Mouse (Mus musculus): ENCODE results near the gene Hsd17b7.

Gene Hsd17b7

DNA sequence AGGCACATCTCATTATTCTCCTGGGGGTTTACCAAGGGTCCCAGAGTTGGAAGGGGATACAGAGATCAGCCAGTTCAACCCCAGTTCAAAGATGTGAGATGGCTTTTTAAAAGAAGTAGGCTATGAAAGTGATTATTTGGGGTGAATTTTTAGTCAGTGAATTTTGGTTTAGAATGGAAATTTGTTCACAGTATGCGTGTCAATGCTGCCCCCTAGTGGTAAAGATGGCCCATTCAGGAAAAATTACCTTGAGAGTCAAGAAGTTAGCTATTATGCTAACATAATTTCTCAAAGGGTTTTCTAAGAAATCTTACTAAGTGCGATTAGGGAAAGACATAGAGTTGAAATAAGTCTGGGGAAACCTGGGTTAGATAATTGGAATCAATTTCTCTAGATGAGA lies 29.7 kb downstream of the Hsd17b7 start:
- DNase-seq (ENCODE audit: low read depth in 1 of 2, low spot score in 2 of 2): no peak

- no peak for DNase-seq (ENCODE audit: low read depth in 1 of 2, low spot score in 2 of 2)
Measured at GRCm38 (mm10) chr1:169934005-169934725, 34.9 kb downstream of the Hsd17b7 start.

DNA sequence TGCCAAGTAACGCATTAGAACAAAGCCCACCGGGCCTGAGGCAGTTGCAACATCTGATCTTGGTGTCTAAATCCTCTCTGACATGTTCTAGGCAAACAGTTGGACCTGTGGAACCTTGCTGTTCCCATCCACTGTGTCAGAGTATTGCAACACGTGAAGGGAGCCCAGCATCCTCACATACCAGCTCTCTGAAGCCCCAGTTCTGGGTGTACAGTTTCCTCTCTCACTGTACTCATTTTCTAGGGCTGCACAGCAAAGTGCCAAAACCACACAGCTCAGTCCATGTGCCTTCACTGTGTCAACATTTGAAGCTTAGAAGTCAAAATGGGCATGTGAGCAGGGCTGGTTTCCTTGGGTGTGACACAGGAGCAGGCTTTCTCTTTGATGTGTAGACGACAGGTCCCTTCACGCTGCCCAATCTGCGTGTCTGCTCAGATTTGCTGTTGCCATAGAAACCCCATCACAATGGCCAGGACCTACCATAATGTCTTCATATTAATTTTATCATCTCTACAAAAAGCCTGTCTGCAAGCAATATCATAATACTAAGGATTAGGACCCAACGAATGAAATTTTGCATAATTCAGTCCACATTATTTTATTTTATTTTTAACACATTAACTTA lies 36.8 kb downstream of the Hsd17b7 start:
- no peak for DNase-seq (ENCODE audit: low read depth in 1 of 2, low spot score in 2 of 2)

DNA sequence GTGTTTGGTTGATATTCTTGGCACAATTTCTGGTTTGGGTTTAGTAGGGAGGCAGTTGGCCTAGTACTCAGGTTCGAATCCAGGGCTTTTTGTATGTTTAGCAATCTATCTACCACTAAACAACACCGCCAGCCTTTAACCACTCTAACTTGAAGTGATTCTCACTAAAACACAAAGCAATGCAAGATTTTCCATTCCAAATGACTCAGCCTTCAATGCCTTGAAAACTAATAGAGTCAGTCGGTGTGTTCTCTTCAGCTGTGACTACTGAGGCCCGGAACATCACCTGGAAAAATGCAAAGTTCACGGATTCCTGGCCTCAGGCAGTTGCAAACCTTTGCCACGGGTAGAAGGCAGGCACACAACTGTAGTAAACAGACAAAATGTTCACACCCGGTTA lies 37.3 kb downstream of the Hsd17b7 start:
- DNase-seq (ENCODE audit: low read depth in 1 of 2, low spot score in 2 of 2): no peak

DNA sequence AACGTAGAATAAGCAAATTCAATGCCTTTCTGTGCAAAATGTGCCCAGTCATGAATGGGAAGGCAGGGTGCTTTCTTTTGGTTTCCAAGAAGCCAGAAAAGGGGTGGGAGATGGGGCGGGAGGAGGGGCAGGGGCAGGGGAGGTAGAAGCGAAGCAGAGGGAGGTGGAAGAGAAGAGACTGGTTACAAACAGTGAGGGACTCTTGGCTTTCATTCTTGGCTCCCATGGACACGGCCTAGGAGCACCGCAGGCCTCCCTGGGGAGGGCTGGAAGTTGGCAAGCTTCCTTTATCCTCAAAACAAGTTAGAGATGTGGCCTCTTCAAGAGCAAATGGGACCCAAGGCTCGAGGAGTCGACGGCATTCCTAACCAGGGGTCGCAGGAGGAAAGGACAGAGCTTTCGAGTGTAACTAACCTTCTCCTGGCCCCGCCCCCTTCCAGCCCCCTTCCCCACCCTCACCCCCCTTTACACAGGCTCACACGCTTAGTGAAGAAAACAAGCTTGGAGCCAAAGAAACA lies 40.5 kb downstream of the Hsd17b7 start, which contains the start of gene Ccdc190:
Gene Ccdc190, plus strand, starts transcription at position 195 of the 518 bp plus-strand sequence.
- no peak for DNase-seq (ENCODE audit: low read depth in 1 of 2, low spot score in 2 of 2)

DNA sequence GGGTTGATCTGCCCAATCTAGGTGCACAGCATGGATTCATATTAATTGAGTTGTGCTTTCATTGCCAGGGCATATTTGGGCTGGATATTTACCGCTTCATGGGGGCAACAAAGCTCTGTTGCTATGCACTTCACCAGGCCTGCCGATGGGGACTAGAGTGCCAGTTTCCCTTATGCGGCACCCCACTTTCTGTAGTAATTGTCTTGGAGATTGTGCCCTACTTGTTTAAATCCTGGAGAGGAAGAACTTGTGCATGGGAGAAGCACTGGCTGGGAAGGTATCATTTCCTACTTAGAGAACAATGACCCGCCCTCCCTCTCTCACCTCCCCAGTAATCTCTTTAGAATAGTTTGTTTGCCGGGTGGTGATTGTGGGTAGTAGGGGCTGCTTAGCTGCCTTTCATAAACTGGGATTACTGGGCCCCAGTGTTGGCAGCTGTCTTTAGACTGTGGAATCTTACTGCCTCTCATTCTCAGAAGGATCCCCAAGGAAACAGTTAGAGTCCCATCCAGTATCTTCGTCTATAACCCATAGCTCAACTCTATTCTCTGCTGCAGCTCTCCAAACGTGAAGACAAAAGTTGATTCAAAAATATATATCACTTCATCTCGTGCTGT lies 41.2 kb downstream of the Hsd17b7 start:
- DNase-seq (ENCODE audit: low read depth in 1 of 2, low spot score in 2 of 2): no peak

DNA sequence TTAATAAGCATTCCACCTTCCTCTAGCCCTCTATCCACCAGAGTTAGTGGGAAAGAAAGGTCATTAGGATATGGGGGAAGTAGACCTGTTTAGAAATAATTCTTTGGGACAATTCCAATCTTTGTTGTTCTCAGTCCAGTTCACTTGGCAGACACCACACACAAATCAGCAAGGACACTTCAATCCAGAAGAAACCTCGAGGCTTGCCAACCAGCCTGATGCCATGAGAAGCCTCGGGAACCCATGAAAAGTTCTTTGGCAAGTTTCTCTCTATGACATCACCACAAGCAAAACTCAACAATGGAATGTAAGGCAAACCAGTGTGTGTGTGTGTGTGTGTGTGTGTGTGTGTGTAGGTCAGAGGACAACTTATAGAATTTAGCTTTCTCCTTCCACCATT lies 44.5 kb downstream of the Hsd17b7 start:
- no peak for DNase-seq (ENCODE audit: low read depth in 1 of 2, low spot score in 2 of 2)

- no peak for DNase-seq (ENCODE audit: low read depth in 1 of 2, low spot score in 2 of 2)
Measured at GRCm38 (mm10) chr1:169921710-169922211, 47.3 kb downstream of the Hsd17b7 start.

GRCm38 (mm10) chr1:169919211-169919610 lies 49.8 kb downstream of the Hsd17b7 start:
- no peak for DNase-seq (ENCODE audit: low read depth in 1 of 2, low spot score in 2 of 2)

- DNase-seq (ENCODE audit: low read depth in 1 of 2, low spot score in 2 of 2): no peak
Measured at GRCm38 (mm10) chr1:169917998-169918397, 51.0 kb downstream of the Hsd17b7 start.

DNA sequence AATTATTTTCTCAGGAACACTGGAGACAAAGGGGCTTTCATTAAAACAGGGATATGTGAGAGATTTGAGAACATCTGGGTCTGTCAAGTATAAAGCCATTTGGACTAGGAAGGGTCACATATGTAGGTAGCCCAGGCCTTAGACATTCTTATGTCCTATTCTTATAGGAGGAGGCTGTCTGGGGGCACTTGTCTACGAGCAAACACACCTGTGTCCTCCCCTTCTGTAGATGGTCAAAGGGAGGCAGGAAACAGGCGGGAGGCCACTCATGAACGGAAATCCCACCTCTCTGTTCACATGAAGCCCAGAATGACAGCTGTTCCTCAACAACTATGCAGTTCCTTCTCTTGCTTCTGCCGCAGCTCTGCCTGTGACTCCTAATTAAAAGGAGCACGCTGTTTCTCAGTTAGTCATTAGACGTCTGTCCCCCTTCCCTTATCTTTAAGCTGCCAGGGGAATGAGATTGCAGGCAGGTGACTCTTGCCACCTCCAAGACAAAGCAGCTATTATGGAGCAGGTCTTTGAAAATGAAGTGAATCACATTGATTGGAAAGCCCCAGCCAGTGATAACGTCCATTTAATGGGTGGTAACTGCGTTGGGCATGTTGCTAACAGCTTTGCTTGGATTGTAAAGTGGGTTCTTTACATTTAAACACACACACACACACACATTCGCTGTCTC lies 51.8 kb downstream of the Hsd17b7 start:
- no peak for DNase-seq (ENCODE audit: low read depth in 1 of 2, low spot score in 2 of 2)

DNA sequence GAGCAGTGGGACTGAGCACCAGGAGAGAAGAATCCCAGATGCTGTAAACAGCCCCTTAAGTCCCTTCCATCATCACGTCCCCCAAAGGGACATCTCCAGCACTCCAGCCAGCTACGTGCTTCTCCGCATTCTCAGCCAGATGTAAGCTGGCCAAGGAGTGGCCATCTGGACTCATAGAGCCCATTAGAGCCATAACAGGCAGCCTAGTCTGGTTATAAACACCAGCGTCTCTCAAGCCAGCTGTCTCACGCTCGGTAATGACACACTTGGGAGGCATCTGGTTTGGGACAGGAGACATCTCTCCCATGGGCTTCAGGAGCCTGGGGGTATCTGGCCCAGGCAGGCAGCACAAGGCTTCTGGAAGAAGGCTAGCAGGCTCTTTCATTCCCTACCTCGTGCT lies 52.4 kb downstream of the Hsd17b7 start:
- no peak for DNase-seq (ENCODE audit: low read depth in 1 of 2, low spot score in 2 of 2)

- no peak for DNase-seq (ENCODE audit: low read depth in 1 of 2, low spot score in 2 of 2)
Measured at GRCm38 (mm10) chr1:169911526-169911925, 57.5 kb downstream of the Hsd17b7 start.

DNA sequence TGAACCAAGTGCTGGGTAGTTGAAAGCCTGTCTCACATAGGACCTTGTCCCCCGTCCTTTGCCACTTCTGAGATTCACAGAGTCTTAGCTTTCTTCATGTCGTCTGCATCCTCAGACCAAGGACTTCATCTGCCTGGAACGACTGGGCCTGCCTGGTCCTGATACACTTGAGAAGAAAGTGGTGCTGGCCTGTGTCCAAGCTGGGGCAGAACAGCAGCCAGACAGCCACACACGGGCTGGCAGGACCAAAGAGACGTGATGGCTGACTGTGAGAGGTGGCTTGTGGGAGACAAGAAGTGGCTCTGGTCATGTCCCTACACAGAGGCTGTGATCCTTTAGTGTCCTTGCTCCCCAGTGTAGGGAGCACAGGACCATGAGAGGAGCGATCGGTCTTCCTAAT lies 58.3 kb downstream of the Hsd17b7 start:
- DNase-seq (ENCODE audit: low read depth in 1 of 2, low spot score in 2 of 2): no peak

DNA sequence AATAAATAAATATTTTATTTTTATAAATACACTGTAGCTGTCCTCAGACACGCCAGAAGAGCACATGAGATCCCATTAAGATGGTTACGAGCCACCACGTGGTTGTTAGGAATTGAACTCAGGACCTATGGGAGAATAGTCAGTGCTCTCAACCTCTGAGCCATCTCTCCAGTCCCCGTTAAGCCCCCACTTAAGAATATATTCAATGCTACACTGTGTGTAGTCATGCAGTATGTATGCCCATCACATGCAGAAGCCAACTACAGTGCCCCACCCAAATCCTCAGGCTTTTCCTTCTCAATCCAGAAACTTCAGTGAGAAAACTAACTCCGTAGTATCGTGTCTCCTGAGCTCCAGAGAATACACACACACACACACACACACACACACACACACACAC lies 59.4 kb downstream of the Hsd17b7 start:
- DNase-seq (ENCODE audit: low read depth in 1 of 2, low spot score in 2 of 2): no peak

DNA sequence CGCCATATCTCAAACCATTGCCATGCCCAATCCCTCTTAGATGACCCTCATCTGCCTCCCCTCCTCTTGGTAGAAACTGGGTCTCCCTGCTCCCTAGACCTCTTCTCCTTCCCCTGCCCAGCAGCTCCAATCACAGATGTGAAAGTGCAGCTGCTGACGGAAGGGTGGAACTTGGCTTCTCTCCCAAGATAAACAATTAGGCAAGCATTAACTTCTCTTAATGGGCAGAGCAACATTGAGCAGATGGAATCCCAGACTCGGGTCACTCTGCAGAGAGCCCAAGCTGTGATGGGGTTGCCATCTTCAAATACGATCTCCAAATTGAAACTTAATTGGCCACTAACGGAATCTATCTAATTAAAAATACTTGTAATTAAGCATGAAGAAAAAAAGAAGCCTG lies 59.9 kb downstream of the Hsd17b7 start:
- no peak for DNase-seq (ENCODE audit: low read depth in 1 of 2, low spot score in 2 of 2)

DNA sequence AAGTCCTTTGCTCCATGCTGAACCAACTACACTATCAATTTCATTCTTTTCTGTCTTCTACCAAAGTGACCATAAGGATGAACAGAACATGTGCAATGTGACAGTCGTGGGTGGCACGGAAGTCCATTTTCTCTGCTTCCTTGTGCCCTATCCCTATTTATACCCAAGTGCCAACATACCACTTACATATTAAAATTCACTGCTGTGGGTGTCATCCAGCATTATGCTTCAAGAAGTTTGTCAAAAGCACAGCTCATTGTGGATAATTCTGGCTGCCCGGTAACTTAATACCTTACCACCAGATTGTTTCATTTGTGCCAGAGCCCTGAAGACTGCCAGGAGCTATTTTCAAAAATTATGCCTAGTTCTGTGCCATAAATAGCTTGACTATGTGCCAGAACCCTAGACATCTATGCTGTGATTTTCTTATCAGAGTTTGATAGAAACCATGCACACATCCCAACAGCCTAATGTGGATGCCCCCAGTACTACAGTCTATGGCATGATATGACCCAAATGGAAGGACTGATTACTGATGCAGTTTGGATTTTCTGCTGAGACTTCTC lies 68.2 kb downstream of the Hsd17b7 start:
- no peak for DNase-seq (ENCODE audit: low read depth in 1 of 2, low spot score in 2 of 2)
